Mouse (Mus musculus): Measurements from ENCODE around the gene Pola1. TPM values are rescaled to one million over a fixed set of nuclear protein-coding genes. Genes with fewer than 3 reads are reported as not detected.
A peak's percentile ranks its signal among the peaks of the same experiment; 100 is the strongest.

The Pola1 gene
- polyA plus RNA-seq, 1 experiment from 2014 or later = 14.9 TPM

DNA sequence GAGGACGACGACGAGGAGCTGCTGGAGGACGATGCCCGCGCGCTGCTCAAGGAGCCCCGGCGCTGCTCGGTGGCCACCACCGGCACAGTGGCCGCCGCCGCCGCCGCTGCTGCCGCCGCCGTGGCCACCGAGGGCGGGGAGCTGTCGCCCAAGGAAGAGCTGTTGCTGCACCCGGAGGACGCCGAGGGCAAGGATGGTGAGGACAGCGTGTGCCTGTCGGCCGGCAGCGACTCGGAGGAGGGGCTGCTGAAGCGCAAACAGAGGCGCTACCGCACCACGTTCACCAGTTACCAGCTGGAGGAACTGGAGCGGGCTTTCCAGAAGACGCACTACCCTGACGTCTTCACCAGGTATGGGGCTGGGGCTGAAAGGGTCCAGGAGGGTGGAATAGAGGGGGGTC is 342.9 kb downstream of the Pola1 start:
- H3K27ac ChIP-seq (replicated peaks; ENCODE audit: low read depth, low read length) = no peak overlapping the region
- no peak overlapping the region for H3K9ac ChIP-seq (ENCODE audit: low read depth, low read length)
- H3K9me3 ChIP-seq (ENCODE audit: control insufficient read depth, low read length) = no peaks in the 10 kb centered on the region
- H3K4me1 ChIP-seq (ENCODE audit: control insufficient read depth, insufficient read depth, low read length) = no peaks in the 10 kb centered on the region
- ATAC-seq (ENCODE audit: low read depth) = no peak
- WGBS = 23% methylated on average over 13 of the region's 37 CpGs
- peaks cover 97% of the 10 kb centered on the region for H3K27me3 ChIP-seq (replicated peaks; ENCODE audit: control insufficient read depth, insufficient read depth, low read length)
- H3K4me2 ChIP-seq (ENCODE audit: low read depth, low read length) = peak overlapping the region; percentile 54
- H3K36me3 ChIP-seq (ENCODE audit: control insufficient read depth, insufficient read depth, low read length) = no peaks in the 10 kb centered on the region
- H3K4me3 ChIP-seq (ENCODE audit: low read depth, low read length) = peak overlapping the region; percentile 37
- no peak for DNase-seq (ENCODE audit: low spot score)

DNA sequence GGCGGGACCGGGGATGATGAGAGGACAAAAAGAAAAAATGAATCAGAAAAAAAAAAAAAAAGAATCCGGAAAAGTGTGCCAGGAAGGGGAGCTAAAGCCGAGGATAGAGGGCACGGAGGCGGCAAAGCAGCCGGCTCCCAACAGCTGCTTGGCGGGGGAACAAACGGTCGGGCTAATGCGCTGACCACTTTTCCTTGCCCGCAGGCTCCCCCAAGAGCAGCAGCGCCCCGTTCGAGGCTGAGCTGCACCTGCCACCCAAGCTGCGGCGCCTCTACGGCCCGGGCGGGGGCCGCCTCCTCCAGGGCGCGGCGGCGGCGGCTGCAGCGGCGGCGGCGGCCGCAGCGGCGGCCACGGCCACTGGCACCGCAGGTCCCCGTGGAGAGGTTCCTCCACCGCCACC is 343.6 kb downstream of the Pola1 start:
- WGBS = 9% methylated on average over 11 of the region's 37 CpGs
- H3K9me3 ChIP-seq (ENCODE audit: control insufficient read depth, low read length) = no peaks in the 10 kb centered on the region
- no peak overlapping the region for H3K27ac ChIP-seq (replicated peaks; ENCODE audit: low read depth, low read length)
- H3K4me2 ChIP-seq (ENCODE audit: low read depth, low read length) = peak overlapping the region; percentile 54
- H3K9ac ChIP-seq (ENCODE audit: low read depth, low read length) = no peak overlapping the region
- peak overlapping the region; percentile 37 for H3K4me3 ChIP-seq (ENCODE audit: low read depth, low read length)
- no peaks in the 10 kb centered on the region for H3K4me1 ChIP-seq (ENCODE audit: control insufficient read depth, insufficient read depth, low read length)
- peaks cover 94% of the 10 kb centered on the region for H3K27me3 ChIP-seq (replicated peaks; ENCODE audit: control insufficient read depth, insufficient read depth, low read length)
- DNase-seq (ENCODE audit: low spot score) (no peak), ATAC-seq (ENCODE audit: low read depth) (no peak)
- no peaks in the 10 kb centered on the region for H3K36me3 ChIP-seq (ENCODE audit: control insufficient read depth, insufficient read depth, low read length)

DNA sequence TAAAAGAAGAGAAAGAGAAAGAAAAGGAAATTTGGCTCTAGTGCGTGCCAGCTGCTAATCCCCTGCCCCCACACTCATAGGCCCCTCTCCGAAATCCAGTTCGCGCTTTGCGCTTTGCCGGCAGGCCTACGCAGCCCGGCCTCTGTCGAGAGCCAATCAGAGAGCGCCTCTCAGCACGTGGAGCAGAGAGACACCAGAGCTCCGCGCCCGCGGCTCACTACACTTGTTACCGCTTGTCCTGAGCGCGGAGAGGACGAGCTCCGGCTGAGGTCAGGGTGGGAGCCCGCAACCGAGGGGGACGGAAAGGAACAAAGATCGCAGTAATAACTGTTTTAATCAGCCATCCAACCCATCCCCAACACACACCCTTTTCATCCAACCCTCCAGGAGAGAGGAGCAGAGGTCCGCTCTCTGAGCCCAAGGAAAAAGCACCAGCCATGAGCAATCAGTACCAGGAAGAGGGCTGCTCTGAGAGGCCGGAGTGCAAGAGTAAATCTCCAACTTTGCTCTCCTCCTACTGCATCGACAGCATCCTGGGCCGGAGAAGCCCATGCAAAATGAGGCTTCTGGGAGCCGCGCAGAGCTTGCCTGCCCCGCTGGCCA is 345.6 kb downstream of the Pola1 start, which contains the start of gene Arx:
Gene Arx, plus strand, starts transcription at position 155 of the 603 bp plus-strand sequence.
- peak within 1 kb of the TSS; percentile 16; the same call in 1 of the 2 replicates for H3K4me3 ChIP-seq (ENCODE audit: low read depth, low read length)

DNA sequence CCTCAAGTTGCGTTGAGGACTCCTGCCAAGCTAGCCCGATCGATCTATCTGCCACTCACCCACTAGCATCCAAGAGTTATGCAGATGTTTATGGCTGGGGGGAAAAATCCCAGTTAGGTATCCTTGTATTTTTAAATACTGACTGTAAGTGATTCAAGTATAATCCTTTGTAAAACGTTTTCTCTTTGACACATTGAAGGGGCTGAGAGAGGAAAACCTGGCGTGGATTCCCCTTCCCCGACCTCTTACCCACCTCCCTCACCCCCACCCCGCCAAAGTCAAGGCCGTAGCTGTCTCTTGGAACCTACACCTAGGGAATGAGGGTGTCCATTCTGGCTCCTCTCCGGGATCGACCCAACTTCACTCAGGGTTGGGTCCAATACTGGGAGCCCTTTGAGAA is 346.9 kb downstream of the Pola1 start:
- H3K27me3 ChIP-seq (replicated peaks; ENCODE audit: control insufficient read depth, insufficient read depth, low read length) = peaks cover 95% of the 10 kb centered on the region
- WGBS = 23% methylated on average over 10 of the region's 10 CpGs
- H3K27ac ChIP-seq (replicated peaks; ENCODE audit: low read depth, low read length) = no peak overlapping the region
- no peaks in the 10 kb centered on the region for H3K36me3 ChIP-seq (ENCODE audit: control insufficient read depth, insufficient read depth, low read length)
- no peak for DNase-seq (ENCODE audit: low spot score)
- H3K4me3 ChIP-seq (ENCODE audit: low read depth, low read length) = no peak overlapping the region
- no peak overlapping the region for H3K4me2 ChIP-seq (ENCODE audit: low read depth, low read length)
- ATAC-seq (ENCODE audit: low read depth) = no peak
- H3K9me3 ChIP-seq (ENCODE audit: control insufficient read depth, low read length) = no peaks in the 10 kb centered on the region
- no peaks in the 10 kb centered on the region for H3K4me1 ChIP-seq (ENCODE audit: control insufficient read depth, insufficient read depth, low read length)
- H3K9ac ChIP-seq (ENCODE audit: low read depth, low read length) = no peak overlapping the region

More for the DNA sequence above, 345.6 kb downstream of the Pola1 start, which contains the start of gene Arx:
- WGBS = 26% methylated on average over 31 of the region's 31 CpGs
- ATAC-seq (ENCODE audit: low read depth) = peak; percentile 94
- peaks cover 94% of the 10 kb centered on the region for H3K27me3 ChIP-seq (replicated peaks; ENCODE audit: control insufficient read depth, insufficient read depth, low read length)
- H3K36me3 ChIP-seq (ENCODE audit: control insufficient read depth, insufficient read depth, low read length) = no peaks in the 10 kb centered on the region
- peak within 1 kb of the TSS; percentile 35 for H3K4me2 ChIP-seq (ENCODE audit: low read depth, low read length)
- no peaks in the 10 kb centered on the region for H3K9me3 ChIP-seq (ENCODE audit: control insufficient read depth, low read length)
- no peaks in the 10 kb centered on the region for H3K4me1 ChIP-seq (ENCODE audit: control insufficient read depth, insufficient read depth, low read length)
- peak; percentile 89 for DNase-seq (ENCODE audit: low spot score)
- no peak within 1 kb of the TSS for H3K27ac ChIP-seq (replicated peaks; ENCODE audit: low read depth, low read length)
- H3K9ac ChIP-seq (ENCODE audit: low read depth, low read length) = no peak within 1 kb of the TSS

DNA sequence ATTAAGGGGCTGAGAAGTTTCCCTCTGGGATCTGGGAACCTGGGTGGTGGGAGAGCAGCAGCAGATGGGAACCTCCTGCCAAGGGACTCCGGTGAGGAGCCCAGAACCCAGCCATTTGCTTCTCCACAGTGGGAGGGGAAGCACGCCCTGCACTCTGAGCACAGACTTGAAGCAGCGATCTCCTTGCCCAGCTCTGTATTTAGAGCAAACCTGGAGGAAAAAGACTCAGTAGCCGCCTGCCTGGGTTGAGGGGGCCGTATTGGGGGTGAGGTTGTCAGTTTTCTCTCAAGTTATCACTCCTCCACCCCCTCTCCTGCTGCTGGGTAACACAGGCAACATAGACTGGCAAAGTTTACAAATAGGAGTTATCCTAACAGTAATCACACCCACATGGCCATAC is 350.2 kb downstream of the Pola1 start:
- no peak for DNase-seq (ENCODE audit: low spot score)

DNA sequence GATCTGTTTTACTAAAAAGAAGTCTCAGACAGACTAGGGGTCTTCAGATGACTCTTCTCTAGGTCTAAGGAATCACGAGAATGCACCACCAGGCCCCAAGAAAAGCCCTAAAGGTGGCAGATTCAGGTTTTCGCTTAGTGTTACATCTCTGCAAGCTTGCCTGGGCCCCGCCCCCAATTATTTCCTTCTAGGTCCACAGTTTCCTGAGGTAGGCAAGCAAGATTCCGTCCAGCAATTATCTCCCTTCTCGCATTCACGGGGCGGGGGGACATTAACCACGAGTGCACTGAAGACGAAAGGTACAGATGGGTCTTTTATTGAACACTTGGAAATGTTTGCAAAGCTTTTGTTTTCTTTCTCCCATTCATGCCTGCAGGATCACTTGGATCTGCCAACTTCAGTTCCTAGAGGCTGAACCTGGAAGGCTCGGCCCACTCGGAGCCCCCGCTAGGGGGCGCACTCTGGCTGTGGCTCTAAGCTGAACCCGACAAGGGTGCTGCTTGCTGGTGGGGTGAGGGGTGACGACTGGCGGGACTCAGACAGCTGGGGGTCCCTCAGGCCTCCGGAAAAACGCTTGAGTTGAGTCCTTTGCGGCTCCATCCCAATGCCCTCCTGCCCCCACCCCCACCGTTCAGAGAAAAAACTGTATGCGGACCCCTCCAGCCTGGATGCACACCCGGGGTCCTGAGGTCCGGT is 350.8 kb downstream of the Pola1 start:
- Histone ChIP-seq H3K27ac (replicated peaks; ENCODE audit: low read depth, low read length) (no peak overlapping the region), H3K27me3 (replicated peaks; ENCODE audit: control insufficient read depth, insufficient read depth, low read length) (peaks cover 87% of the 10 kb centered on the region), H3K4me3 (ENCODE audit: low read depth, low read length) (no peak overlapping the region), H3K4me2 (ENCODE audit: low read depth, low read length) (peak overlapping the region; percentile 33), H3K9me3 (ENCODE audit: control insufficient read depth, low read length) (no peaks in the 10 kb centered on the region), H3K9ac (ENCODE audit: low read depth, low read length) (no peak overlapping the region), H3K36me3 (ENCODE audit: control insufficient read depth, insufficient read depth, low read length) (no peaks in the 10 kb centered on the region), H3K4me1 (ENCODE audit: control insufficient read depth, insufficient read depth, low read length) (no peaks in the 10 kb centered on the region)
- ATAC-seq (ENCODE audit: low read depth) = peak; percentile 72
- DNase-seq (ENCODE audit: low spot score) = peak; percentile 39
- 23% methylated on average over 23 of the region's 23 CpGs for WGBS

More for the DNA sequence above, 350.2 kb downstream of the Pola1 start:
- Histone ChIP-seq H3K27me3 (replicated peaks; ENCODE audit: control insufficient read depth, insufficient read depth, low read length) (peaks cover 87% of the 10 kb centered on the region), H3K9ac (ENCODE audit: low read depth, low read length) (no peak overlapping the region), H3K4me2 (ENCODE audit: low read depth, low read length) (peak overlapping the region; percentile 33), H3K36me3 (ENCODE audit: control insufficient read depth, insufficient read depth, low read length) (no peaks in the 10 kb centered on the region), H3K4me3 (ENCODE audit: low read depth, low read length) (no peak overlapping the region), H3K27ac (replicated peaks; ENCODE audit: low read depth, low read length) (no peak overlapping the region), H3K4me1 (ENCODE audit: control insufficient read depth, insufficient read depth, low read length) (no peaks in the 10 kb centered on the region), H3K9me3 (ENCODE audit: control insufficient read depth, low read length) (no peaks in the 10 kb centered on the region)
- peak; percentile 27; the same call in 1 of the 2 replicates for ATAC-seq (ENCODE audit: low read depth)
- WGBS = 11% methylated on average over 5 of the region's 5 CpGs

DNA sequence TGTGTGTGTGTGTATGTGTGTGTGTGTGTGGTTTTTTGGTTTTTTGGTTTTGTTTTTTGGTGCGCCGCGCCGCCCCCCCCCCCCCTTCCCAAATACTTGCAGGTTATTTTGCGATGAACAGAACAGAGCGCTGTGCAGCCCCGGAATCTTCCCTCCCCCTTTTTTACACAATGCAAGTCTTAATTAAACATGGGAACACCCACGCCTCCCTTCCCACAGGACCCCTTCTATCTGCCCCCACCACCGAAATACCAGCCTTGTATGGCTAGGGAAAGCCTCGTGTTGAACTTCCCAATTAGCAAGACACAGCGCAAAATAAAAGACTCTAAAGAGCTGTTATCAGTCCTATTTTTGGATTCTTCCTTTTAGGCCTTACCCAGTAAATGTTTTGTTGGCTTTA is 352.0 kb downstream of the Pola1 start:
- no peak for DNase-seq (ENCODE audit: low spot score)
- H3K4me2 ChIP-seq (ENCODE audit: low read depth, low read length) = no peak overlapping the region
- H3K36me3 ChIP-seq (ENCODE audit: control insufficient read depth, insufficient read depth, low read length) = no peaks in the 10 kb centered on the region
- H3K4me3 ChIP-seq (ENCODE audit: low read depth, low read length) = no peak overlapping the region
- no peaks in the 10 kb centered on the region for H3K4me1 ChIP-seq (ENCODE audit: control insufficient read depth, insufficient read depth, low read length)
- H3K9me3 ChIP-seq (ENCODE audit: control insufficient read depth, low read length) = no peaks in the 10 kb centered on the region
- WGBS = 36% methylated on average over 7 of the region's 11 CpGs
- no peak for ATAC-seq (ENCODE audit: low read depth)
- H3K9ac ChIP-seq (ENCODE audit: low read depth, low read length) = no peak overlapping the region
- H3K27me3 ChIP-seq (replicated peaks; ENCODE audit: control insufficient read depth, insufficient read depth, low read length) = peaks cover 80% of the 10 kb centered on the region
- no peak overlapping the region for H3K27ac ChIP-seq (replicated peaks; ENCODE audit: low read depth, low read length)

DNA sequence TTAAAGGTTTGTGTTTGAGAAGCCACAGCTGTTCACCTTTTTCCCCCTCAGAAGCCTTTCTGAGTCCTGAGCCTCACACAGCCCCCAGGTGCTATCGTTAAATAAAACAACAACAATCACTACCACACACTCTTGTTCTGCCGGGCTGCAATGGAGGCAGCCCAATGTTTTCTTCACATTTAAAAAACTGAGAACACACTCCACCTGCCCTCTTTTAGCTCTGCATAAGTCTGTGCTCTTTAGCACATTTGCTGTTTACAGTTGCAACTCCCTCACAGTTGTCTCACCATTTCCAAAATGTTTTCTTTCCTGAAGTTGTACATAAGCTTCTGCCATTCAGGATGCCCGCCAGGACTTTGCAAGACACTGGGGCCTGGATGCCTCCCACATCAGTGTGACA is 356.3 kb downstream of the Pola1 start:
- no peak for ATAC-seq (ENCODE audit: low read depth)
- 48% methylated on average over 3 of the region's 3 CpGs for WGBS
- Histone ChIP-seq H3K27me3 (replicated peaks; ENCODE audit: control insufficient read depth, insufficient read depth, low read length) (peaks cover 45% of the 10 kb centered on the region), H3K36me3 (ENCODE audit: control insufficient read depth, insufficient read depth, low read length) (no peaks in the 10 kb centered on the region), H3K4me2 (ENCODE audit: low read depth, low read length) (no peak overlapping the region), H3K9ac (ENCODE audit: low read depth, low read length) (no peak overlapping the region), H3K27ac (replicated peaks; ENCODE audit: low read depth, low read length) (no peak overlapping the region), H3K9me3 (ENCODE audit: control insufficient read depth, low read length) (no peaks in the 10 kb centered on the region), H3K4me3 (ENCODE audit: low read depth, low read length) (no peak overlapping the region), H3K4me1 (ENCODE audit: control insufficient read depth, insufficient read depth, low read length) (no peaks in the 10 kb centered on the region)
- no peak for DNase-seq (ENCODE audit: low spot score)
